Mouse (Mus musculus): Measurements from ENCODE around the gene Sorcs2. TPM values are rescaled to one million over a fixed set of nuclear protein-coding genes. Genes with fewer than 3 reads are reported as not detected.

Gene Sorcs2
- polyA plus RNA-seq, 1 experiment from 2014 or later: 3.5 TPM

DNA sequence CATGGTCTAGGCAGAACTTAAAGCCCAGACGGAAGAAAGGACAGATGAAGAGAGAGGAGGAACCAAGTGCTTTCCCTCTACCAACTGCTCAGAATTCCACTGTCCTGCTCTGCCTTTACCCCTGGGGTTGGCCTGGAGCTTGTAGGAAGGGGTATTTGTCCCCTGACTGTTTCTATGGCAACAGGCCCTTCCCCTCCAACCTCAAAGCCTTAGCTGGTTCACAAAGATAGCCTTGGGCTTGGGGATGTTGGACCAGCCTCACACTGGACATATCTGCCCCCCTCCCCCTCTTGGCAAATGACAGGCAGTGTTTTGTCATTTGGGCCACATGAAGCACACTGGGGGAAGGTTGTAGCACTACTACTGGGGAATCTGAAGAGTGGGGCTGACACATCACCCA, 375.6 kb downstream of the Sorcs2 start:
- Histone ChIP-seq H3K27ac (ENCODE audit: low read depth, low read length) (no peak overlapping the region), H3K4me3 (ENCODE audit: low read depth, low read length) (no peak overlapping the region), H3K9me3 (ENCODE audit: control insufficient read depth) (no peaks in the 10 kb centered on the region), H3K9ac (ENCODE audit: low read depth, low read length) (no peak overlapping the region), H3K4me2 (replicated peaks; ENCODE audit: low read depth) (no peak overlapping the region), H3K27me3 (replicated peaks; ENCODE audit: control insufficient read depth, insufficient read depth, low read length) (no peaks in the 10 kb centered on the region), H3K36me3 (ENCODE audit: control insufficient read depth, insufficient read depth) (peaks cover 9% of the 10 kb centered on the region; the same call in 1 of the 2 replicates), H3K4me1 (replicated peaks; ENCODE audit: control insufficient read depth, insufficient read depth, low read length) (no peaks in the 10 kb centered on the region)
- TF ChIP-seq CTCF (IDR thresholded peaks at IDR 0.05; ENCODE audit: low read depth): no peak
- ATAC-seq: no peak
- 81% methylated on average over 1 of the region's 1 CpGs for WGBS

DNA sequence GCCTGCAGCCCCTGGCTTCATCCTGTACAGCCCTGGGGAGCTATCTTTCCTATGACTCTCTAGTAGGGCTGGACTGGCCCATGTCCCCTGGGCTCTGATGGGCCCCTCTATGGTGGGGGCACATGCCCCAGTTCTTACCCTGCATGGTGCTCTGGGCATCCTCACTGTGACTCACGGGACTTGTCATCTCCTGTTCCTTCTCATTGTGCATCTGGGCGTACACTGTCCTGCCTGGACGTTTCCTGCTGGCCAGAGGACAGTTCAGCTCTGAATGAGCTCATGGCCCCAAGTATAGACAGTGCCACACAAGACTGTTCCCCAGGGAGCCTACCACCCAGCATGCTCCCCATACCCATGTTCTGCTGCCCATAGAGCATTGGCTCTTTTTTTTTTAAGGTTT, 376.8 kb downstream of the Sorcs2 start:
- H3K9me3 ChIP-seq (ENCODE audit: control insufficient read depth): no peaks in the 10 kb centered on the region
- no peak overlapping the region for H3K4me3 ChIP-seq (ENCODE audit: low read depth, low read length)

DNA sequence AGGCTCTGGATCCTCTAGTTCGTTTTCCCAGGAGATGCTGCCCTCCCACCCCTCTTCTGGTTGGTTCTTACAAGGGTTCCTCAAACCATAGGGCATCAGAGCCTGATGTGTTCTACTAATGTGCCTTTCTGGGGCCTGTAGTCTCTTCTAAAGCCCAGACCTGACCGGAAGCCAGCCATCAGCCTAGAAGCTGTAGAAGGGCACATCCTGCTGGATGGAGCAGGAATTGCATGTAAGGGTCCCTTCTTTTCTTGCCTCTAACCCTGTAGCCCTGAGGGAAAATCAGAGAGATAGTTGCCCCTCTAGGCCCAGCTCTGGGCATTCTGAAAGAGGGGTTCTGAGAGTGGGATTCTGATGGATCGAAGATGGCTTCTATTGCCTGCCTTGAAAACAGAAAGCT, 379.6 kb downstream of the Sorcs2 start:
- Histone ChIP-seq H3K9ac (ENCODE audit: low read depth, low read length) (no peak overlapping the region), H3K4me3 (ENCODE audit: low read depth, low read length) (no peak overlapping the region), H3K4me1 (replicated peaks; ENCODE audit: control insufficient read depth, insufficient read depth, low read length) (no peaks in the 10 kb centered on the region), H3K9me3 (ENCODE audit: control insufficient read depth) (no peaks in the 10 kb centered on the region), H3K36me3 (ENCODE audit: control insufficient read depth, insufficient read depth) (peaks cover 9% of the 10 kb centered on the region; the same call in 1 of the 2 replicates), H3K4me2 (replicated peaks; ENCODE audit: low read depth) (no peak overlapping the region), H3K27me3 (replicated peaks; ENCODE audit: control insufficient read depth, insufficient read depth, low read length) (no peaks in the 10 kb centered on the region), H3K27ac (ENCODE audit: low read depth, low read length) (no peak overlapping the region)
- 73% methylated on average over 3 of the region's 3 CpGs for WGBS
- peak; percentile 55 for TF ChIP-seq CTCF (IDR thresholded peaks at IDR 0.05; ENCODE audit: low read depth)
- ATAC-seq: no peak

More for the DNA sequence above, 376.8 kb downstream of the Sorcs2 start:
- H3K27ac ChIP-seq (ENCODE audit: low read depth, low read length): no peak overlapping the region
- WGBS: 80% methylated on average over 3 of the region's 3 CpGs
- no peak for TF ChIP-seq CTCF (IDR thresholded peaks at IDR 0.05; ENCODE audit: low read depth)
- no peak overlapping the region for H3K9ac ChIP-seq (ENCODE audit: low read depth, low read length)
- no peak for ATAC-seq
- peaks cover 9% of the 10 kb centered on the region; the same call in 1 of the 2 replicates for H3K36me3 ChIP-seq (ENCODE audit: control insufficient read depth, insufficient read depth)
- H3K4me2 ChIP-seq (replicated peaks; ENCODE audit: low read depth): no peak overlapping the region
- H3K27me3 ChIP-seq (replicated peaks; ENCODE audit: control insufficient read depth, insufficient read depth, low read length): no peaks in the 10 kb centered on the region
- no peaks in the 10 kb centered on the region for H3K4me1 ChIP-seq (replicated peaks; ENCODE audit: control insufficient read depth, insufficient read depth, low read length)

DNA sequence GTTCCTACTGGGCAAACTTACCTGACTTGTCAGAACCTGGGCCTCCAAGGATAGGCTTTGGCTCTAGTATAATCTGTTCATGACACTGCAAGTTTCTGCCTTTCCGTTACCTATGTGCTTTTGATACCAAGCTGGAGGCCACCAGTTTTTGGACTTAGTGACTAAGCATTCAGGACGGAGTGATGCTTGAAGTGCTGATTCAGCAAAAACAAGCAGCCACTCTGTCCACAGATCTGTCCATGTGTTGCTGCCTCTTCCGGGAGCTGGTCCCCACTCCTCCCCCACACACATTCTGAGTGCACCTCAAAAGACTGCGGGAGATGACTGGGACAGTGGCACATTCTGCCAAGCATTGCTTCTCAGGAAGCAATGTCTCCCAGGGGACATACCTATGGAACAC, 388.5 kb downstream of the Sorcs2 start:
- ATAC-seq: no peak
- Histone ChIP-seq H3K9me3 (ENCODE audit: control insufficient read depth) (no peaks in the 10 kb centered on the region), H3K4me2 (replicated peaks; ENCODE audit: low read depth) (no peak overlapping the region), H3K9ac (ENCODE audit: low read depth, low read length) (no peak overlapping the region), H3K4me3 (ENCODE audit: low read depth, low read length) (no peak overlapping the region), H3K4me1 (replicated peaks; ENCODE audit: control insufficient read depth, insufficient read depth, low read length) (no peaks in the 10 kb centered on the region), H3K36me3 (ENCODE audit: control insufficient read depth, insufficient read depth) (no peaks in the 10 kb centered on the region), H3K27me3 (replicated peaks; ENCODE audit: control insufficient read depth, insufficient read depth, low read length) (no peaks in the 10 kb centered on the region), H3K27ac (ENCODE audit: low read depth, low read length) (no peak overlapping the region)
- WGBS: 83% methylated on average over 4 of the region's 4 CpGs
- no peak for TF ChIP-seq CTCF (IDR thresholded peaks at IDR 0.05; ENCODE audit: low read depth)

DNA sequence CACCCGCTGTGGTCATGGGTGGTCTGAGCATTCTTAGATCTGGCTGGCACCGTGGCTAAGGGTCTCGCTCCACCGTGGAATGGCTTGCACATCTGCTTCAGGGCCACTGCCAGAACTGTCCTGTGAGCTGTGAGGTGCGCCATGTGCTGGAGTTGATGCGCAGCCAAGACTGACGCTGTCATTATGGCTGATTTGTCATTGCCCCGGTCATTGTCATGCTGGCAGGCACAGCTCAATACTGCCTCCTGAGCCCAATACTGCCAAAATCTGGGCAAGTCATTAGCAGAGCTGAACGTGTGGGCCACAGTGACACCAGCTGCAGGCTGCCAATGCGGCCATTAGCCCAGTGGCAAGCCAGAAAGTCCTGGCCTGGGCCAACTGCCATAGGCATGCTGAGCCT, 390.3 kb downstream of the Sorcs2 start:
- WGBS: 83% methylated on average over 10 of the region's 10 CpGs
- H3K27me3 ChIP-seq (replicated peaks; ENCODE audit: control insufficient read depth, insufficient read depth, low read length): no peaks in the 10 kb centered on the region

DNA sequence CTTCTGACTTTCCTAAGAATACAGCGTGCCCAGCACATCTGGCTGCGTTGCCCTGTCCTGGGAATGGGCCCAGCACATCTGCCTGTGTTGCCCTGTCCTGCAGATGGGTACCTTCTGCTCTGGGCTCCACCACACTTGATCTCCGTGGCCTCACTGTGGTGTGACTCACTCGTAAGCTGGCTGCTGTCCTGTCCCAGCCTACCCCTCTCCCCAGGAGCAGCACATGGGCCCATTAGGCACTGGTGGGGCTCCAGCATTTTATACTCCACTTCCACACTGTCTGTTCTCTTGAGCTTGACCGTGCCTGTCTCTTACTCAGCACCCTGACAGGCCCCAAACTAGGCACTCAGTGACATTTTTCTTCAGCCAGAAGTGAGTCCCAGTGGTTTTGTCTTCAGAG, 391.4 kb downstream of the Sorcs2 start:
- no peak overlapping the region for H3K4me2 ChIP-seq (replicated peaks; ENCODE audit: low read depth)
- no peaks in the 10 kb centered on the region for H3K27me3 ChIP-seq (replicated peaks; ENCODE audit: control insufficient read depth, insufficient read depth, low read length)
- TF ChIP-seq CTCF (IDR thresholded peaks at IDR 0.05; ENCODE audit: low read depth): no peak
- H3K4me1 ChIP-seq (replicated peaks; ENCODE audit: control insufficient read depth, insufficient read depth, low read length): no peaks in the 10 kb centered on the region
- H3K9ac ChIP-seq (ENCODE audit: low read depth, low read length): no peak overlapping the region
- no peaks in the 10 kb centered on the region for H3K36me3 ChIP-seq (ENCODE audit: control insufficient read depth, insufficient read depth)
- ATAC-seq: no peak
- WGBS: 58% methylated on average over 5 of the region's 5 CpGs
- H3K9me3 ChIP-seq (ENCODE audit: control insufficient read depth): no peaks in the 10 kb centered on the region
- no peak overlapping the region for H3K4me3 ChIP-seq (ENCODE audit: low read depth, low read length)
- no peak overlapping the region for H3K27ac ChIP-seq (ENCODE audit: low read depth, low read length)

More for the DNA sequence above, 390.3 kb downstream of the Sorcs2 start:
- Histone ChIP-seq H3K9me3 (ENCODE audit: control insufficient read depth) (no peaks in the 10 kb centered on the region), H3K9ac (ENCODE audit: low read depth, low read length) (no peak overlapping the region), H3K4me1 (replicated peaks; ENCODE audit: control insufficient read depth, insufficient read depth, low read length) (no peaks in the 10 kb centered on the region), H3K4me3 (ENCODE audit: low read depth, low read length) (no peak overlapping the region), H3K36me3 (ENCODE audit: control insufficient read depth, insufficient read depth) (no peaks in the 10 kb centered on the region), H3K27ac (ENCODE audit: low read depth, low read length) (no peak overlapping the region), H3K4me2 (replicated peaks; ENCODE audit: low read depth) (no peak overlapping the region)
- TF ChIP-seq CTCF (IDR thresholded peaks at IDR 0.05; ENCODE audit: low read depth): no peak
- ATAC-seq: no peak

DNA sequence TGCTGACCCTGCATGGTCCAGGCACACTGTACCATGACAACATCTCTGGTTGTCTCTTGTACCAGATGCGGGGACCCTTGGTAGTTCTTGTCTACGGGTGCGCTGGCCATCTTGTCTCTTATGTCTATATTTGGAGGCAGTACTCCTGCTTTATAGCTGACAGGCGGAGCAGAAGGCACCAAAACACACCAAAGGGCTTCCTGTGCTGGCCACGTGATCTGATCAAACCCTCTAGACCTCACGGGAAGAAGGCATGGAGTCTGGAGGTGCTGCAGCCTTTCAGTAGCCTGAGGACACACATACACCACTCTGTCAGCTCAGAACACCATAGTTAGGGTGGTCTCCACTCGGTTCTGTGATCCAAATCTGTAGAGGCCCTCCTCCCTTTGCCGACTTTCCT, 391.8 kb downstream of the Sorcs2 start:
- H3K9ac ChIP-seq (ENCODE audit: low read depth, low read length): no peak overlapping the region
- 67% methylated on average over 8 of the region's 8 CpGs for WGBS
- ATAC-seq: no peak
- H3K27ac ChIP-seq (ENCODE audit: low read depth, low read length): no peak overlapping the region
- no peaks in the 10 kb centered on the region for H3K36me3 ChIP-seq (ENCODE audit: control insufficient read depth, insufficient read depth)
- no peak overlapping the region for H3K4me2 ChIP-seq (replicated peaks; ENCODE audit: low read depth)
- TF ChIP-seq CTCF (IDR thresholded peaks at IDR 0.05; ENCODE audit: low read depth): no peak
- H3K9me3 ChIP-seq (ENCODE audit: control insufficient read depth): no peaks in the 10 kb centered on the region
- H3K4me1 ChIP-seq (replicated peaks; ENCODE audit: control insufficient read depth, insufficient read depth, low read length): no peaks in the 10 kb centered on the region
- no peaks in the 10 kb centered on the region for H3K27me3 ChIP-seq (replicated peaks; ENCODE audit: control insufficient read depth, insufficient read depth, low read length)
- no peak overlapping the region for H3K4me3 ChIP-seq (ENCODE audit: low read depth, low read length)

Data from intestine, postnatal 0 days (tissue).